Mouse (Mus musculus) liver, embryonic 16.5 days (tissue): ENCODE measurements at regions not wholly inside any gene's neighbourhood (a gene's known extent, or its start where the extent isn't known, plus 50 kb on each side); places are given as distances from the start of the nearest gene placed in this dataset.
"Not testable (repeated sequence)": the region's sequence is repeated elsewhere in the genome, so short reads cannot be mapped to it uniquely, and the experiment has no call there.

Experiments
- ATAC-seq: fragments of 200-750 bp; cut with Nextera tagmentation; 2 replicates; pipeline ENCODE4 v1.8.0; 2017; ENCODE audit warnings: low read depth, mild to moderate bottlenecking, moderate number of reproducible peaks, moderate library complexity
- H3K27ac ChIP-seq: fragments of 300-500 bp; sonication (generic); 2 replicates; pipeline ENCODE4 v1.5.1; 2014; ENCODE audit warnings: mild to moderate bottlenecking, low read length
- H3K27me3 ChIP-seq: fragments of 300-500 bp; sonication (generic); 2 replicates; pipeline ENCODE4 v1.6.1; 2014; ENCODE audit warnings: low read depth, low read length, mixed read lengths; ENCODE audit not compliant: control insufficient read depth, insufficient read depth
- H3K36me3 ChIP-seq: fragments of 300-500 bp; sonication (generic); 2 replicates; pipeline ENCODE4 v1.6.1; 2014; ENCODE audit warnings: mild to moderate bottlenecking; ENCODE audit not compliant: control insufficient read depth, insufficient read depth
- H3K4me1 ChIP-seq: fragments of 300-500 bp; sonication (generic); 2 replicates; pipeline ENCODE4 v1.6.1; 2014; ENCODE audit warnings: low read depth, low read length, mixed read lengths; ENCODE audit not compliant: control insufficient read depth
- H3K4me2 ChIP-seq: fragments of 300-500 bp; sonication (generic); 2 replicates; pipeline ENCODE4 v1.6.1; 2014; ENCODE audit warnings: low read depth, low read length, mixed read lengths
- H3K4me3 ChIP-seq: fragments of 300-500 bp; sonication (generic); 2 replicates; pipeline ENCODE4 v1.5.1; 2014; ENCODE audit warnings: low read depth, mild to moderate bottlenecking, low read length
- H3K9ac ChIP-seq: fragments of 300-500 bp; sonication (generic); 2 replicates; pipeline ENCODE4 v1.6.1; 2014; ENCODE audit warnings: low read depth, low read length
- H3K9me3 ChIP-seq: fragments of 300-500 bp; sonication (generic); replicated peaks from 2 replicates; pipeline ENCODE4 v1.6.1; 2016; ENCODE audit warnings: low read length; ENCODE audit not compliant: control insufficient read depth
- WGBS: fragments of 180-500 bp; shearing (Covaris S2); extraction: QIAGEN DNeasy Blood & Tissue Kit; methylation state at CpG from one replicate; pipeline ENCODE4 v1.1.7; 2014; ENCODE audit not compliant: insufficient replicate concordance; 5-methylcytosine and 5-hydroxymethylcytosine counted together

DNA sequence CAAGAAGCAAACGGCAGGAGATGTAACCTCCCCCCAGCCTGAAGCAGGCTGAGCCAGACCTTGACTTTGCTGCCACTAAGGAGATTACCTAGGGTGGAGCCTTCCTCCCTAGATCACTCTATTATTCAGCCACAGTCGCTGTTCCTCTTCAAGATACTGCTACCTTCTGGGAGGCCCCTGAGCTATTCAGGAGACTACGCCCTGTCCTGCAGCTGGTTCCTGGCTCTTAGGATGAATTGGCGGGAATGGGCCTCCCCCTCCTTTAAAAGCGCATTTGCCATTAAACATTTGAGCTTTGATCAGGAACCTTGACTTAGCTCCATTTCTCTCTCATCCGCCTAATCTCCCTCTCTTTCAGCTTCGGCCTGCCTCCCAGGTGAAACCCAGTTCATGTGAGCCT, 331.8 kb upstream of the Zfp703 start:
- WGBS, result 65% methylated on average over 7 of the region's 7 CpGs
- not testable (repeated sequence) for H3K4me2 ChIP-seq, H3K4me3 ChIP-seq, H3K4me1 ChIP-seq, ATAC-seq, H3K27ac ChIP-seq, H3K27me3 ChIP-seq, H3K9ac ChIP-seq, H3K36me3 ChIP-seq, H3K9me3 ChIP-seq

DNA sequence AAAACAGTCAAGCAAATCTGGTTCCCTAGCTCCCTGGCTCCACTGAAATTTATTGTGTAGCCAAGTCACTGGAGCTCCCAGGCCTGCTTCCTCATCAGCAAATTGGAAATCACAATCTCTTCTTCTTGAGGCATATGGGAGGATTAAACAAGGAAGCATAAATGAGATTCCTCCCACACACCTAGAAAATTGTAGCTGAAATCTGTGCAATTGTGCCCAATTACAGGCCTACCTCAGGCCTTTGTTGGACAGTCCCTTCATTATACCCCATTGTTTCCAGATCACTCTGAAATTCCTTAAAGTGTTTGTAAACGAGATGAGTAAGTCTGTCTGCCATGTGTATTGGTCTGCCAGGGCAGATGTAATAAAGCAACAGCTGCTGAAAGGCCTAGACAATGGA, 326.8 kb upstream of the Zfp703 start:
- H3K9ac ChIP-seq, result no peak overlapping the region
- no peak overlapping the region for H3K4me2 ChIP-seq
- no peaks in the 10 kb centered on the region for H3K27me3 ChIP-seq
- H3K9me3 ChIP-seq, result no peaks in the 10 kb centered on the region
- H3K4me3 ChIP-seq, result no peak overlapping the region
- no peaks in the 10 kb centered on the region for H3K36me3 ChIP-seq
- no peak overlapping the region for H3K27ac ChIP-seq
- no peak for ATAC-seq
- 19% methylated on average over 1 of the region's 1 CpGs for WGBS
- H3K4me1 ChIP-seq, result no peaks in the 10 kb centered on the region

DNA sequence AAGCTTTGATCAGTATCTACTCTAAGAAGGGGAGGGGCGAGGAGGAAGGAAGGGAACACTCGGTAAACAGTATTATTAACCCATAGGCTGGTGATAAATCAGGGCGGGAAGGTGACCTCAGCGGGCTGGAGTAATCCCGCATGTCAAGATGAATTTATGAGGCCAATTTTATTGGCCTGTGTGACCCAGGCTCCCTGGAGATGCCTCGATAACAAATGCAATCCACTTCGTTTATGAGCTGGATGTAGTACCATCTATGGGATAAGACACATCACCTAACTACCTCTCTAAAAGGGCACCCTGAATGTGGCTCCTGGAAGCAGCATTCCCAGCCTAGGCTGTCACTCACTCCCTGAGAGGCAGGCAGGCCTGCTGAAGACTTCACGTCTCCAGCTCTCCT, 321.2 kb upstream of the Zfp703 start:
- no peaks in the 10 kb centered on the region for H3K36me3 ChIP-seq
- no peak overlapping the region for H3K4me3 ChIP-seq
- no peaks in the 10 kb centered on the region for H3K27me3 ChIP-seq
- H3K27ac ChIP-seq, result no peak overlapping the region
- WGBS, result 21% methylated on average over 8 of the region's 8 CpGs
- no peaks in the 10 kb centered on the region for H3K4me1 ChIP-seq
- ATAC-seq, result no peak
- no peak overlapping the region for H3K4me2 ChIP-seq
- no peak overlapping the region for H3K9ac ChIP-seq
- H3K9me3 ChIP-seq, result no peaks in the 10 kb centered on the region

DNA sequence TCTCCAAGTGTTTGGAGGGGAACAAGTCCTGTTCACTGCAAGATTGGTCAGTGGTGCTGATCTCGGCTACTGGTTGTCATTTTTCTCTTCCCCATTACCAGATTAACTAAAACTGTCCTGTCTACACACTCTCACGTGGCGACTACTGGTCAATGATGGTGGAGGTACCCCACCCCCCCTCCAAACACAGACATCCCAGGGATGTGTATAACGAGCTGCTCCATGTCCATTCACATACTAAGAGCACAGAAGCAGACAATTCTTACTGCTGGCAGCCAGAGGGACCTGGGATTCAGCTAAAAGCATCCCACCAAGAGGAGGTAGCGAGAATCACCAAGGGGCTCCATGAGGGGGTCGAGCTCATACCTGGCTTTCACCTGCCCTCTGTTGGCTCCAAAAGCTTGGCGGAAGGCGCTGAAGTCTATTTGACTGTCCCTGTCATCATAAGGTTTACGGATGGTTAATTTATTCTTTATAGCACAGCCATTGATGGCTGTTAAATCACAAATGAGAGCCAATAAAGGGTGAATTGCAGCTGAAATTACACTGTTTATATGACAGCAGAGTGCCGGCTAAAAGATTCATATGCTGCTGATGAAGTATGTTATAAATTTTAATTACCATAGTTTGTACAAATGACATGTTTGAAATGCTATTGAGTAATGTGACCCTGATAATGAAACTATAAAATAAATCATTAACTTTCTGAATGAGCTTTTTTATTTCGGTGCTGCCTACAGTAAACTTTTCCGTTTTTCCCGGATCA, 320.6 kb upstream of the Zfp703 start:
- no peak overlapping the region for H3K4me2 ChIP-seq
- H3K4me3 ChIP-seq, result no peak overlapping the region
- no peaks in the 10 kb centered on the region for H3K4me1 ChIP-seq
- no peaks in the 10 kb centered on the region for H3K27me3 ChIP-seq
- H3K36me3 ChIP-seq, result no peaks in the 10 kb centered on the region
- H3K9ac ChIP-seq, result no peak overlapping the region
- H3K9me3 ChIP-seq, result no peaks in the 10 kb centered on the region
- no peak overlapping the region for H3K27ac ChIP-seq
- ATAC-seq, result no peak
- 58% methylated on average over 13 of the region's 13 CpGs for WGBS

DNA sequence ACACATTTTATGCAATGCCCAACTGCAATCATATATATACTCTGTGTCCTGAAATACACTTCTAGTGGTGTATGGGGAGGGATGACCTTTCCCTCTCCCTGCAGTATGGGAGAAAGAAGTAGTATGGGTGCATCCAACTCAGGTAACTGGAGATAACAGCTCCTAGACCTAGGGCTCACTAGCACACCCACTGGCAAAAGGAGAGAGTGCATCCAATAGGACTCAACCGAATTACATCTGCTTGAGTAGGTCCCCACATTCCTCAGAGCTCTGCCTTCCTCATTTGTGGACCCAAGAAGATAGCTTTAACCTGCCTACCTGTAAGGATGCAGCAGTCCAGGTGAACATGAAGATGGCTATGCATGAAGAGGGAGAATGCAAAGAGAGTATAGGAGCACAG, 317.7 kb upstream of the Zfp703 start:
- Histone ChIP-seq H3K27me3 (no peaks in the 10 kb centered on the region), H3K4me3 (no peak overlapping the region), H3K9ac (no peak overlapping the region), H3K4me2 (no peak overlapping the region), H3K4me1 (no peaks in the 10 kb centered on the region), H3K36me3 (no peaks in the 10 kb centered on the region), H3K27ac (no peak overlapping the region), H3K9me3 (no peaks in the 10 kb centered on the region)
- 19% methylated on average over 1 of the region's 1 CpGs for WGBS
- no peak for ATAC-seq

DNA sequence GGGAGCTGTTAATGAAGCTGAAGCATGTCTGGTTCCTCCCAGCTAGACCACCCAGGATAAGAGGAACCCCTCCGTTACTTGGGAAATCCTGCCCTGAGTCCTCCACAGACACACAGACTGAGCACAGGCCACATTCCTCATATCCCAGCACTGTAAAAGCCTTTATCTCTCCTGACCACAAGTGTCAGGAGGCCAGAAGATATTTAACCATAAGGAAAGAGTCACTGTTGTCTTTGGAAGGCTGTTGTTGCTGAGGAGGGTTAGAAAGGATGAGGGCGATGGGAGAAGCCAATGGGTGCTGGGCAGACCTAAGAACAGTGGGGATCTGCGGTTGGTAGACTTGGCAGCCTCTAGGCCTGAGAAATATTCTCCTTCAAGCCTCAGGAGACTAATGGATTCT, 307.6 kb upstream of the Zfp703 start:
- Histone ChIP-seq H3K36me3 (no peaks in the 10 kb centered on the region), H3K4me2 (no peak overlapping the region), H3K9me3 (no peaks in the 10 kb centered on the region), H3K27me3 (no peaks in the 10 kb centered on the region), H3K9ac (no peak overlapping the region), H3K27ac (no peak overlapping the region), H3K4me1 (no peaks in the 10 kb centered on the region), H3K4me3 (no peak overlapping the region)
- no peak for ATAC-seq
- 61% methylated on average over 3 of the region's 3 CpGs for WGBS

DNA sequence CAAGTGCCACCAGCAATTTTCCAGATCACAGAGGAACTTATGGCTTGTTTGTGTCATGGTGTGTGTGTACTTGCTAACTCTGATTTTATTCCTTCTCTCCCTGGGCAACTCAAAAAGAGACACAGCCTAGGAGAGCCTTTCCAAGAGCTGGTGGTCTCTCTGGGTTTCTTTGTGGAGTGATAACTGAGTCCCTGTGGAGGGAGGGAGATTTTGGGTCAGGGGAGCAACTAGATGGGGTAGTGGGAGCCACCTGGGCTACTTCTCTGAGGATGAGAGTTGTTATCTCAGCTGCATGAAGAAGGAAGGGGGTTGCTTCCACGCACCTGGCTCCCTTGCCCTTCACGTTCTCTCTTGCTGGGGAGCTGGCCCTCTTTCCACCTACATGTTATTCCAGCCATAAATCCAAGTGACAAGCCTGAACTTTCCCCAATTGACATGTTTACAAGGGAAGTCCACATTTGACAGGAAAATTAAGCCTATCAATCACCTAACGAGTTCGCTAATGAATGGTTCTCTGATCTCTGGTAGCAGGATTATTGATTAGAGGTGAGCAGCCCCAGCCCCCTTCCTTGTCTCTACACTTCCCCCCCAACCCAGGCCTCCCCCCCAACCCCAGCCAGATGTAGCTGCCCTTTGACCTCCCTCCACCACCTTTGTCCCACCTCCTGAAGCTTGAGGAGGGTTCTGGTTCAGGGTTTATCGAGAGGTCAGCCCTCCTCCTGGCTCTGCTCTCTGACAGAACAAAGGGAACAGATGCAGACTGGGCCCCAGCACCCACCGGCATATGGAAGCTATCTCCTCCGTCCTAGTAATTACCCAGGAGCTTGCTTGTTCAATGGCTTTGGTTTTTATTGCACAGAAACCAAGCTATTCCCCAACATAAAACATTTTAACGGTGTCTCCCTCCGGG, 304.4 kb upstream of the Zfp703 start:
- 31% methylated on average over 9 of the region's 9 CpGs for whole genome bisulfite sequencing
- H3K9ac ChIP-seq, result no peak overlapping the region
- no peak overlapping the region for H3K4me3 ChIP-seq
- H3K4me2 ChIP-seq, result no peak overlapping the region
- no peaks in the 10 kb centered on the region for H3K4me1 ChIP-seq
- H3K9me3 ChIP-seq, result no peaks in the 10 kb centered on the region
- ATAC-seq, result no peak
- H3K27ac ChIP-seq, result no peak overlapping the region
- no peaks in the 10 kb centered on the region for H3K27me3 ChIP-seq
- H3K36me3 ChIP-seq, result no peaks in the 10 kb centered on the region

DNA sequence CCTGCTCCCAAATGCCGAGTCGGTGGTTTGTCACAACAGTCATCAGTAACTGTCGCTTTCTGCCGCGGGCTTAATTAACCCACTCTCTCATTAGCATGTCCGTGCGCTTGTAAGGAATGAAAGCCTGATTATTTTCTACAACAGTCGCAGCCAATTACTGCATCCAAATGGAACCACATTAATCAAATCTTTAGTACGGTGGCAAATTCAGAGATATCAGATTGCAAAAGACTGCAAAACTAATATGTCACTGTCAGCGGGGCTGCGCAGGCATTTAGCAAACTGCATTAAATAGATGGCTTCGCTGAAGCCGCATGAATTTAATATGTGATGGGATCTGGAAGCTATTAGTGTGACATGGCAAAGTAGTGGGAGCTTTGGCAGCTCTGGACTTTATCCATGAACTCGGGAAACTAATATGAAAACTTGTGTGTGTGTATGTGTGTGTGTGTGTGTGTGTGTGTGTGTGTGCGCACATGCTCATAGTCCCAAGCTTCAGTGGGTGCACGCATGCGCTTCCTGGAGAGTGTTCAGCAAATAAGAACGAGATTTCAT, 299.5 kb upstream of the Zfp703 start:
- H3K4me1 ChIP-seq, result no peaks in the 10 kb centered on the region
- no peak overlapping the region for H3K4me3 ChIP-seq
- H3K9ac ChIP-seq, result no peak overlapping the region
- no peaks in the 10 kb centered on the region for H3K27me3 ChIP-seq
- no peak overlapping the region for H3K27ac ChIP-seq
- WGBS, result 70% methylated on average over 18 of the region's 18 CpGs
- no peak overlapping the region for H3K4me2 ChIP-seq
- no peak for ATAC-seq
- H3K36me3 ChIP-seq, result no peaks in the 10 kb centered on the region
- no peaks in the 10 kb centered on the region for H3K9me3 ChIP-seq

DNA sequence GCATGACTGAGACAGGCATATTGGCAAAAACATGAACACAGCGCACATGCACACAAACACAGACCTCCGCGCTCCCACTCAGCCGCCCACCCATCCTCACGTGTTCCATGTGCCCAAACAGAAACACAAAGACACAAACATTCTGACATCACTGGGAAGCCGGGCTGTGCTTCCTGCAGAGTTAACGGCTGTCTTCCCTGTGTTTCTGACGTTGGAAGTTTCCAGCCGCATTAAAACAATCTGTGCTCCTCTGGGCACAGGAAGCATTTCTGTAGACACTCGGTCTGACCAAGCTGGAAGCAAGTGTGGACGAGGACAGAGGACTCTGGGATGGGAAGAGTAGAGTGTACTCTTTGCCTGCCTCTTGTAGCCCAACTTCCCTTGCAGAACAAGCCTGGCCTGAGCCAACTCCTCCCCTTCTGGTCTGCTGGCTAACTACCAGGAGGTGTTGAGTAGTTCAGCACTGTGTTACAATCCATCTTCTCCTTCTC, 296.2 kb upstream of the Zfp703 start:
- H3K9me3 ChIP-seq, result no peaks in the 10 kb centered on the region
- no peaks in the 10 kb centered on the region for H3K4me1 ChIP-seq
- no peak overlapping the region for H3K9ac ChIP-seq
- H3K4me3 ChIP-seq, result no peak overlapping the region
- no peaks in the 10 kb centered on the region for H3K27me3 ChIP-seq
- no peak overlapping the region for H3K27ac ChIP-seq
- no peaks in the 10 kb centered on the region for H3K36me3 ChIP-seq
- no peak overlapping the region for H3K4me2 ChIP-seq
- no peak for ATAC-seq
- 57% methylated on average over 11 of the region's 11 CpGs for WGBS
